Mouse (Mus musculus): ENCODE results near the gene Pank4. TPM values are rescaled to one million over a fixed set of nuclear protein-coding genes. Genes with fewer than 3 reads are reported as not detected.

Pank4 gene
- polyA plus RNA-seq, 1 experiment from 2014 or later, result 48.6 TPM

DNA sequence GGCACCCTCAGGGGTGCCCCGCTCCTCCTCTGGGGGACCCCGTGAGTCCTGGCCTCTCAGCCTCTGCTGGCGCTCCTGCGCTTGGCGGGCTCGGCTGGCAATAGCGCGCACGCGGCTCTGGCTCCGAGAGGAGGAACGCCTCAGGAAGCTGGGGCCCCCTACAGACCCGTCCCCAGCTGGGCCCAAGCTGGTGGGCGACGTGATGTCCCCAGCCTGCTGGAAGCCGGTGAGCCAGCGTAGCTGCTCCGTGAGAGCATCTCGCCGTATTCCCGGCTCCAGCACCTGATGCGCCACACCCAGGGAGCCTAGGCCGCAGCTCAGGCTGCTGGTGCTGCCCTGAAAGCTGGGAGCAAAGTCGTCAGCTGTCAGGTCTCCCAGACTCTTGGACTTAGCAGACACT is 19.8 kb downstream of the Pank4 start:
- Histone ChIP-seq H3K36me3 (peaks cover 35% of the 10 kb centered on the region), H3K27me3 (ENCODE audit: low read depth, poor library complexity, severe bottlenecking) (peaks cover 37% of the 10 kb centered on the region), H3K4me1 (peaks cover 59% of the 10 kb centered on the region), H3K4me3 (no peak overlapping the region), H3K9me3 (replicated peaks) (no peaks in the 10 kb centered on the region), H3K27ac (replicated peaks) (peak overlapping the region; percentile 85)
- 17% methylated on average over 24 of the region's 24 CpGs for WGBS
- DNase-seq (ENCODE audit: low spot score), result no peak

DNA sequence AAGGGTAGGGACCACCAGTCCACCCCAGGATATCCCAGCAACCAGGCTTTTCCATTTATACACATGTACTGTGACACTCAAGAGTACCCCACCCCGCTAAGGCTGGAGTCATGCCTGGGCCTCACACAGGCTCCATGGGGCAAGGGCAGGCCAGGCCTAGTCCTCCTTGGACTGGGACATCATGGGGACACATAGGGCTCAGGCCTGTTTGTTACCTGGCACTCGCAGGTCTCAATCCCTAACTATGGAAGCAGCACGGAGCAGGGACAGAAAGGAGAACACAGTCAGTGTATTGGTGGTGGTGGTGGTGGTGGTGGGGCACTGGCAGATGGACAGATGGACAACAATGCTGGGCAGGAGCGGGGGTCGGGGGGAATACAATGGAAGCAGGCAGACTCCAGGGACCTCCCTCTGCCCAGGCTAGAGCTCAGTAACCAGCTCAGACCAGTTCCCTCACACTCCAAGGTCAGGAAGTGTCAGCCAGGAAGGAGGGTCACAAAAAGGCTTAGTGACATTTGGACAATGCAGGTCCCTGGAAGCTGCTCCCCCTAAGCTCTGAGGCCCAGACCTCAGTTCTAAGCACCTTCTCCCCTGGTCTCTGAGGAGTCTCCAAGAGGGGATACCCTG is 21.3 kb downstream of the Pank4 start:
- Histone ChIP-seq H3K9me3 (replicated peaks) (no peaks in the 10 kb centered on the region), H3K27ac (replicated peaks) (peak overlapping the region; percentile 85), H3K27me3 (ENCODE audit: low read depth, poor library complexity, severe bottlenecking) (peaks cover 37% of the 10 kb centered on the region), H3K36me3 (peaks cover 20% of the 10 kb centered on the region), H3K4me3 (peak overlapping the region; percentile 30; the same call in 1 of the 2 replicates), H3K4me1 (peaks cover 59% of the 10 kb centered on the region)
- WGBS, result 63% methylated on average over 5 of the region's 5 CpGs
- peak; percentile 55 for DNase-seq (ENCODE audit: low spot score)

DNA sequence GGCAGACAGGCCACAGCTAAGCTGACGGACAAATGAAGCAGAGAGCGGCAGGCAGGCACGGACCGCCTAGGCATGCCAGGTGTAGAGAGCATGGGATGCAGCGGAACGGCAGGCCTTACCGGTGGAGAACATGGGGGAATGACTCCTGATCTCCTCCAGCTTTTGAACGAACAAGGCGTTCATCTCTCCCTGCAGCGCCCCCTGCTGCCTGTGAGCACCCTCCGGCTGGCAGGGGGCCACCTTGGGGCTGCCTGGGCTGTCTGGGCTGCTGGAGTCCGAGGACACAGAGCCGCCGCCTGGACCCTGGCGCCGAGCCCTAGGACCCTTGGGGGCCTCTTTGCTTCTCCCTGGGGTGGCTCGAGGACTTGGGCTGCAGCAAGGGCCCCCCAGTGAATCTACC is 22.2 kb downstream of the Pank4 start:
- peak overlapping the region; percentile 30 for H3K4me3 ChIP-seq
- H3K4me1 ChIP-seq, result peaks cover 59% of the 10 kb centered on the region
- no peaks in the 10 kb centered on the region for H3K9me3 ChIP-seq (replicated peaks)
- DNase-seq (ENCODE audit: low spot score), result peak; percentile 75
- WGBS, result 23% methylated on average over 17 of the region's 17 CpGs
- peak overlapping the region; percentile 85 for H3K27ac ChIP-seq (replicated peaks)
- H3K27me3 ChIP-seq (ENCODE audit: low read depth, poor library complexity, severe bottlenecking), result peaks cover 37% of the 10 kb centered on the region
- peaks cover 12% of the 10 kb centered on the region for H3K36me3 ChIP-seq

DNA sequence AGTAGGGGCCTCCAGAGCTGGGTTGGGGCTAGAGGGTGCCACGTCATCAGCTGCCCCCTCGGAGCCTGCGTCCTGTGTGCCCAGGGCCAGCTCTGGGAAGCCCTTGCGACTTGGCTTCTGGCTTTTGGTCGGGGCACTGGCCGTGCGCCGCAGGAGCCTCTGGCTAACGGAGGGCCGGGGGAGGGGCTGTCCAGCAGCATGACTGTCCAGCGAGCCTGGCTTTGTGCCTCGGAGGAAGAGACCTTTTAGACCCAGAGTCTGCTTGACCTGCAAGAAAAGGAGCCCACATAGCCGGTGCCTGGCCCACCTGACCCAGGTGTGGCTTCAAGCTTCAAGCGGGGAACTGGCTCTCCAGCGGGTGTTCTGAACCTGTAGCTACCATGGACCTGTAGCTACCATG is 22.8 kb downstream of the Pank4 start:
- DNase-seq (ENCODE audit: low spot score), result no peak
- H3K9me3 ChIP-seq (replicated peaks), result no peaks in the 10 kb centered on the region
- peaks cover 54% of the 10 kb centered on the region for H3K4me1 ChIP-seq
- peaks cover 6% of the 10 kb centered on the region for H3K36me3 ChIP-seq
- H3K27ac ChIP-seq (replicated peaks), result peak overlapping the region; percentile 85
- H3K4me3 ChIP-seq, result no peak overlapping the region
- H3K27me3 ChIP-seq (ENCODE audit: low read depth, poor library complexity, severe bottlenecking), result peaks cover 37% of the 10 kb centered on the region
- WGBS, result 55% methylated on average over 15 of the region's 15 CpGs

DNA sequence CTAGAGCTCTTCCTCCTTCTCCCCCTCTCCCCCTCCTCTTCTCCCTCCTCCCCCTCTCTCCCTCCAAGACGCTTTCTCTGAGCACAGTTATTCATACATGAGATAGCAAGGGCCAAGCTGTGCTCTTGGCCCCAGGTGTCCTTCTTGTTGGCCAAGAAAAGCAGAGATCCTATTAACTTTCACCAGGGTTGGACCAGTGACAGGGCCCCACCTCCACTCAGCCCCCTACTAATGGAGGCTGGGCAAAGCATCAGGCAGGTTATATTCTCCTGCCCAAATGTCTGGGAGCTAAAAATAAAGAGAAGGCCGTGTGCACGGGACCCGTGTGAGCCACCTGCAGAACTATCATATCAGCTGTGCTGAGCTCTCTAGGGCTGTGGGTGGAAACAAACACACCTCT is 31.0 kb downstream of the Pank4 start:
- H3K4me3 ChIP-seq, result no peak overlapping the region
- 85% methylated on average over 4 of the region's 4 CpGs for WGBS
- no peaks in the 10 kb centered on the region; the same call in 1 of the 2 replicates for H3K27me3 ChIP-seq (ENCODE audit: low read depth, poor library complexity, severe bottlenecking)
- no peaks in the 10 kb centered on the region for H3K36me3 ChIP-seq
- no peaks in the 10 kb centered on the region for H3K9me3 ChIP-seq (replicated peaks)
- DNase-seq (ENCODE audit: low spot score), result no peak
- no peak overlapping the region for H3K27ac ChIP-seq (replicated peaks)
- peaks cover 29% of the 10 kb centered on the region for H3K4me1 ChIP-seq

DNA sequence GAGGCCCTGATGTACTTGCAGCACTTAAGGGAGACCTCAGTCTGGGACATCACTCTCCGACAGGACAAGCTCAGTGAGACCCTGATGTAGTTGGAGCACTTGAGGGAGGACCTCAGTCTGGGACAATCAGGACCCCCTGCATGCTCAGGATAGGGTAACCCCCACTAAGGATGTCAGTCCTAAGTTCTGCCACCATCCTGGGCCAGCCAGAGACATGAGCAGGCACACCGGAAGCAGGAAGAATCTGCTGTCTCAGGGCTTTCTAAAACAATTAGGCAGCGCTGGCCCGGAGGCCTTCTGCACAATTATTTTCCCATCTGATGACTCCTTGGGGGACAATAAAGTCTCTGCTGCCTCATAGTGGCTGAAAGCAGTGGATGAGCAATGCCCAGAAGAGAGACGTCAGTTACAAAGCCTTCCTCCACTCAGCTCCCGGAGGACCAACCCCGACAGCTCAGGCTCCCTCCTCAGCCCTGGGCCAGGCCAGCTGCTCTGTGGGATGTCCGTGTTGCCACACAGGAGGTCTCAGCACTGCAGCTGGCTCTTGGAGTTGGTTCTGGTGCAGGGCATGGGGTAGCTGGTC is 32.7 kb downstream of the Pank4 start:
- Histone ChIP-seq H3K4me1 (peaks cover 37% of the 10 kb centered on the region), H3K9me3 (replicated peaks) (no peaks in the 10 kb centered on the region), H3K36me3 (no peaks in the 10 kb centered on the region), H3K27me3 (ENCODE audit: low read depth, poor library complexity, severe bottlenecking) (no peaks in the 10 kb centered on the region; the same call in 1 of the 2 replicates), H3K27ac (replicated peaks) (peak overlapping the region; percentile 67), H3K4me3 (no peak overlapping the region)
- 48% methylated on average over 8 of the region's 8 CpGs for WGBS
- no peak for DNase-seq (ENCODE audit: low spot score)

DNA sequence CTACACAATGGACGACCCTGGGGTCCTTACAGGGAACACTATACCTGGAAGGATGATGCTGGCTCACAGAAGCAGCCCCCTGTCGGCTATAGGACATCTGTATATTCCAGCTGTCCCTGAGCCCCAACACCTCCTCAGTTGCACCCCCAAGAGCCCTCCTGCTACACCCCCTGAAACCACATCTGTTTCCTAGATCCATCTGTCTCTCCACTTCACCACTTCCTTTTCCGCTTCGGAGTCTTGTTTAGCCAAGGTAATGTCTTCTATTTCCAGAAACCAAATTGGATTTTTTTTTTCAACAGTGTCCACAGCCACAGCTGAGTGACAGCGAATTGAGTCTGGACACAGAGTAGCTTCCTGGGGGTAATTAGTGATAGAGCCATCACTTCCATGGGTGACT is 35.5 kb downstream of the Pank4 start:
- Histone ChIP-seq H3K27ac (replicated peaks) (no peak overlapping the region), H3K9me3 (replicated peaks) (no peaks in the 10 kb centered on the region), H3K27me3 (ENCODE audit: low read depth, poor library complexity, severe bottlenecking) (no peaks in the 10 kb centered on the region), H3K36me3 (no peaks in the 10 kb centered on the region), H3K4me1 (peaks cover 33% of the 10 kb centered on the region), H3K4me3 (no peak overlapping the region)
- DNase-seq (ENCODE audit: low spot score), result no peak
- 93% methylated on average over 5 of the region's 5 CpGs for WGBS

DNA sequence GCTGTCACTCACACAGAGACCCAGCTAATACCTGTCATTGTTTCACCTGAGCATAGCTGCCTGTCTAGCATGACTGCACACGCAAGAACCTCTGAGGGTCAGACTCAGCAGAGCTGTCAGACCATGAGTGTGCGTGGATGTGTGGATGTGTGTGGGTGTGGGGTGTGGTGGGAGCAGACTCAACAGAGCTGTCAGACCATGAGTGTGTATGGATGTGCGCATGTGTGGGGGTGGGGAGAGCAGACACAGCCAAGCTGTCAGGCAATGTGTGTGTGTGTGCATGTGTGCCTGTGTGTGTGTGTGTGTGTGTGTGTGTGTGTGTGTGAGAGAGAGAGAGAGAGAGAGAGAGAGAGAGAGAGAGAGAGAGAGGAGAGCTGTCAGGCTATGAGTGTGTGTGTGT is 41.4 kb downstream of the Pank4 start:
- WGBS, result 88% methylated on average over 3 of the region's 3 CpGs
- 0 out of 2 replicates have a peak, but pooled peaks cover 5% of the 10 kb centered on the region for H3K27me3 ChIP-seq (ENCODE audit: low read depth, poor library complexity, severe bottlenecking)
- no peaks in the 10 kb centered on the region for H3K36me3 ChIP-seq
- no peaks in the 10 kb centered on the region for H3K9me3 ChIP-seq (replicated peaks)
- no peak for DNase-seq (ENCODE audit: low spot score)
- peaks cover 14% of the 10 kb centered on the region for H3K4me1 ChIP-seq
- H3K4me3 ChIP-seq, result no peak overlapping the region
- 0 out of 2 replicates have a peak overlapping the region, but pooled peaks have one; percentile 30 for H3K27ac ChIP-seq (replicated peaks)

DNA sequence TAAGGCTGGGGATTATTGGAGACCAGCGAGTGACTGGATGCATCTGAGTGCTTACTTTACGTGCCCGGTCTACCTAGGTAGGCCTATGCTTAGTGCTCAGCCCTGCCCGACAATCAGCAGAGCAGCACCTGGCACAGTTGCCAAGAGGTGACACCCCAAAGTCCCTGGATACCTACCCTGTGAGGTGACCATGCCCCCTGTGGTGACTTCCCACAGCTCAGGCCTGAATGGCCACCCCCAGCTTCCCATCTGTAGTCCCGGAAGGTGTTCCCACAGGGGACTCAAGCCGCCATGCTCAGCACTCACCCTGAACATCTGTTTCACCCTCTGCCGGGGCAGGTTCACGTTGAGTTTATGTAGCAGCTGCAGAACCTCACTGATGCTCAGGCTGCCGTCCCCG is 42.4 kb downstream of the Pank4 start:
- Histone ChIP-seq H3K27ac (replicated peaks) (peak overlapping the region; percentile 60; the same call in 1 of the 2 replicates), H3K4me1 (peaks cover 10% of the 10 kb centered on the region; the same call in 1 of the 2 replicates), H3K36me3 (no peaks in the 10 kb centered on the region), H3K27me3 (ENCODE audit: low read depth, poor library complexity, severe bottlenecking) (0 out of 2 replicates have a peak, but pooled peaks cover 5% of the 10 kb centered on the region), H3K9me3 (replicated peaks) (no peaks in the 10 kb centered on the region), H3K4me3 (no peak overlapping the region)
- no peak for DNase-seq (ENCODE audit: low spot score)
- 69% methylated on average over 10 of the region's 10 CpGs for WGBS

DNA sequence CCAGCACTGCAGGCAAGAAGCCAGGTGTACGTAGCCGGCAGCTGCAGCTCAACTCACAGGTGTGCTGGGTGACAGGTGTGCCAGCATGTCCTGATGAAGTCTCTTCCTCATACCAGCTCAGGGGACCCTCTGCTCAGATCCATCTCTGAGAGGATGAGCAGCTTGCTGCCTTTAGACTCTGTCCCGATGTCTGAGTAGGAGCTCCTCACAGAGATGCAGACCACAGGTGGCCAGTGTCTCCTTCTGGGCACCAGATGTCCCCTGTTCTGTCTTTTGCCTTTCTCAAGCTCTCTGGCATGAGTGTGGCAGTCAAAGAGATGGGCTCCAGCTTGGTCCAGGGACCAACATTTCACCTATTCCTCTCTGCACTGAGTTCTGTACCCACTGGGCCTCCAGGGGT is 43.7 kb downstream of the Pank4 start:
- no peak for DNase-seq (ENCODE audit: low spot score)
- H3K4me1 ChIP-seq, result peaks cover 17% of the 10 kb centered on the region
- no peak overlapping the region for H3K27ac ChIP-seq (replicated peaks)
- no peak overlapping the region for H3K4me3 ChIP-seq
- H3K36me3 ChIP-seq, result no peaks in the 10 kb centered on the region
- H3K27me3 ChIP-seq (ENCODE audit: low read depth, poor library complexity, severe bottlenecking), result peaks cover 5% of the 10 kb centered on the region; the same call in 1 of the 2 replicates
- no peaks in the 10 kb centered on the region for H3K9me3 ChIP-seq (replicated peaks)
- WGBS, result 93% methylated on average over 3 of the region's 3 CpGs

DNA sequence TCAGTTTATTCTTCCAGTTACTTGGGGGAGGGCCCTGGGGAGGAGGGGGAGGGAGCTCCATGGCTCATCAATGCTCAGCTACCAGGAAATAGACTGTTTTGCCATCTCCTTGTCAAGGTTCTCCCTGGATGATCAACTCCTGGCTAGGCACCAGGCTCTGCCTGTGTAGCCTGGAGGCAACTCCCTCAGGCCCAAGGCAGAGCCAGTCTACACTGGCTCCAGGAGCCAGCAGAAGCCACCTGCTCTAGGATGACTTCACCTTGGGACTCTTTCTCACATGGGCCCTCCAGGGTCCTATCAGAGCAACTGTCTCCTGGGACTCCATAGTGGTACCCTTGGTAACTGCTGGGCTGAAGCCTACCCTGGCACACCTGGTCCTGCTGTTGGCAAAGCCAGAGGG is 44.2 kb downstream of the Pank4 start:
- Histone ChIP-seq H3K36me3 (no peaks in the 10 kb centered on the region), H3K27ac (replicated peaks) (no peak overlapping the region), H3K4me3 (no peak overlapping the region), H3K9me3 (replicated peaks) (no peaks in the 10 kb centered on the region), H3K27me3 (ENCODE audit: low read depth, poor library complexity, severe bottlenecking) (peaks cover 6% of the 10 kb centered on the region), H3K4me1 (peaks cover 21% of the 10 kb centered on the region)
- DNase-seq (ENCODE audit: low spot score), result no peak

DNA sequence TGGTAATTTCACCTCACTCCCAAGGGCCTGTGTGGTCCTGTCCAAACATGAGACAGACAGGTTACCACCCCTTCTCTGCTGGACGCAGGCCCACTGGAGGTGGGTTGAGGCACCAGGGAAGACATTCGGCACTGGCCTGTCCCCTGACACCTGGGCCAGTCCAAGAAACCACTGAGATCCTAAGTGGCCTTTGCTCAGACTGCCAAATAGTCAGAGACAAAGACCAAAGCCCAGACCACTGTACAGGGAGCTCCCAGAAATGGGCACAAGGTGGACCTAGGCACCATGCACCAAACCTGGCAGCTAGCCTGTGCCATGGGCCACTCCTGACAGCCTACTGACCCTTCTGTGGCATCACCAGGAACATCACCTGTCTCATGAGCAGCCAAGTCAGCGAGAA is 45.3 kb downstream of the Pank4 start:
- no peaks in the 10 kb centered on the region for H3K9me3 ChIP-seq (replicated peaks)
- DNase-seq (ENCODE audit: low spot score), result no peak
- no peak overlapping the region for H3K27ac ChIP-seq (replicated peaks)
- H3K4me1 ChIP-seq, result peaks cover 33% of the 10 kb centered on the region
- H3K4me3 ChIP-seq, result no peak overlapping the region
- H3K36me3 ChIP-seq, result no peaks in the 10 kb centered on the region
- 87% methylated on average over 3 of the region's 3 CpGs for WGBS
- peaks cover 17% of the 10 kb centered on the region for H3K27me3 ChIP-seq (ENCODE audit: low read depth, poor library complexity, severe bottlenecking)

DNA sequence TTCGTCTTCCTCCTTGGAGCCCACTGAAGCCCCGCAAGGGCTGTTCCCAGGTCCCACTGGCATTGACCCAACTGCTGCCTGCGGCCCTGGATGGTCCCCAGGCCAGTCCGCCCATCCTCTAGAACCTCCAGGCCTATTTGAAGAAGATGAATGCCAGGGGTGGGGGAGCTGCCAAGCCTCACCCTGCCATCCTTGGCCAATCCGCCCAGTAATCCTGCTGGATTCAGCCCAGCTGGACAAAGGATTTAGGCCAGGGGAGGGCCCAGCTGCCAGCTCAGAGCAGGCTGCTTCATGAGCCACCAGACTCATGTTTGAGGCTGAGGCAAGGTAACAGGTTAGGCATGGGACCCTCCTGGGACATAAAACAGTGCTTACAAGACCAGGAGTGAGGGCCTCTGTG is 46.9 kb downstream of the Pank4 start:
- Histone ChIP-seq H3K27me3 (ENCODE audit: low read depth, poor library complexity, severe bottlenecking) (peaks cover 22% of the 10 kb centered on the region), H3K4me3 (no peak overlapping the region), H3K4me1 (peaks cover 44% of the 10 kb centered on the region), H3K36me3 (no peaks in the 10 kb centered on the region), H3K27ac (replicated peaks) (0 out of 2 replicates have a peak overlapping the region, but pooled peaks have one; percentile 34), H3K9me3 (replicated peaks) (no peaks in the 10 kb centered on the region)
- 83% methylated on average over 5 of the region's 5 CpGs for WGBS
- no peak for DNase-seq (ENCODE audit: low spot score)

Measured in midbrain, embryonic 10.5 days (tissue).